Mouse (Mus musculus): ENCODE results near the gene Wdr1. TPM values are rescaled to one million over a fixed set of nuclear protein-coding genes. Genes with fewer than 3 reads are reported as not detected.
"Not testable (repeated sequence)": the region's sequence is repeated elsewhere in the genome, so short reads cannot be mapped to it uniquely, and the experiment has no call there.

The Wdr1 gene
- total RNA-seq (2021), result 100 to 1,000 TPM; 200 to 210 TPM

DNA sequence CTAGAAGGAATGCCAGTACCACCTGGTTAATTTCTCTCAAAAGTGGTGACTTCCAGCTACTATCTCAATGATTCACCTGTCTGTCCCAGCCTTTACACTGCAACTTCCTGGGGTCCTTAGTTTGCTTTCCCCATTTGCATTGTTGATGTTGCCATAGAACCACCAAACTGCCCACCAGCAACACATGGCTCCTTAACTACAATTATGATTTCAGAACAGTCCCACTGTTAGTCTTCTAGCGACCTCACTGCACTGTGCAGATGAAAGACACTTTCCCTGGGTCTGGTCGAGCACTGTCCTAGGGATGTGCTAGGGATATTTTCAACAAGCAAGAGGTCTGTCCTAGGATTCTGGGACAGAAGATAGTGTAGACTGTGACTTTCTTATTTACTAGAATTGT is at the start of gene Wdr1:
Wdr1 (minus strand) TSS at position 101 of the 400 bp plus-strand sequence.
- DNase-seq, result no peak

DNA sequence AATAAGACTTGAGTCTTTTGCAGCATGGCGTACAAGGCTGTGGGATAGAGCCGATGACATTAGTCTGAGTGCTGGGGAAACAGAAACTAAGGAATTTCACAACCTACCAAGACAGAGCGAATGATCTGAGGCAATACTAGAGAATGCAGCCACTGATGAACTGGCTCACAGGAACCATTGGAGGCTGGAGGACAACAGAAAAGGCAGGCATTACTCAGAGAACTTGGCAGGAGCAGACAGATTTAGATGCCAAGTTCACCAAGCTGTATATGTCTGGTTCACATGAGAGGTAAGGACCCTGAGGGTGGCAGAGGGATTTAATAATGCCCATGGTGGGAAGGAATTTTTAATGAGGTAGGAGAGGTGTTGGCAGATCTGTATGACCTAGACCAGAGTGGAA is 48.1 kb upstream of the Wdr1 start:
- no peak for DNase-seq

DNA sequence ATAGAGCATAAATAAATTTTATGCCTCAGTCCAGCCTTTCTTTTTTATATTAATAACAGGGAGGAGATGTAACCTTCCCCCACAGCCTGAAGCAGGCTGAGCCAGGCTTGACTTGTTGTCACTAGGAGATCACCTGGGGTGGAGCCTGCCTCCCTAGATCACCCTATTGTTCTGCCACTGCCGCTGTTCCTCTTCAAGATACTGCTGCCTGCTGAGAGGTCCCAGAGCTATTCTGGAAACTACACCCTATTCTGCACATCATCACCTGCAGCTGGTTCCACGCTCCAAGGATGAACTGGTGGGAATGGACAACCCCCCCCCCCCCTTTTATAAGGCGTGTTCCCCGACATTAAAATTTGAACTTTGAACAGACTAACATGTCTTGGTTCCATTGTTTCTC is 45.2 kb upstream of the Wdr1 start:
- DNase-seq, result not testable (repeated sequence)

- no peak for DNase-seq
These were observed 35.8 kb upstream of the Wdr1 start for GRCm38 (mm10) chr5:38598647-38599304.

DNA sequence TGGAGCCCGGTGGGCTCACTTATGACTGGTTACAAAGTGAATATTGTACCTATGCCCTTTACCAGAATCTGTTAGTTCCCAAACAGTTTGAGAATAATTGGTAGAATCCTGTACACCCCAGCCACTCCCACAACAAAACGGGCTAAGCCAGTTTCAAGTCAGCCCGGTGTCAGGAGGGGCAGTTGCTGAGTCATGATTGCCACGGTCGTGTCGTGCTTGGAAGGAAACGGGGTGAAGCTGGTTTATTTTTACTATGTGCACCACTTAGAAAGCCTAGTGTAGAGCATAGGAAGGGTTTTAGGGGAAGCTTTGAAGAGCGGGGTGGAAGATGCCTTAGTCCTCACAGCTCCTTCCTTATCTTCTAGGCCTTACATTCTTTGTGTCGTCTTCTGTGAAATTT is 25.9 kb upstream of the Wdr1 start:
- no peak for DNase-seq

- no peak for DNase-seq
These were observed 22.4 kb upstream of the Wdr1 start for GRCm38 (mm10) chr5:38585450-38585849.

- DNase-seq, result no peak
These were observed 20.0 kb upstream of the Wdr1 start for GRCm38 (mm10) chr5:38583026-38583425.

DNA sequence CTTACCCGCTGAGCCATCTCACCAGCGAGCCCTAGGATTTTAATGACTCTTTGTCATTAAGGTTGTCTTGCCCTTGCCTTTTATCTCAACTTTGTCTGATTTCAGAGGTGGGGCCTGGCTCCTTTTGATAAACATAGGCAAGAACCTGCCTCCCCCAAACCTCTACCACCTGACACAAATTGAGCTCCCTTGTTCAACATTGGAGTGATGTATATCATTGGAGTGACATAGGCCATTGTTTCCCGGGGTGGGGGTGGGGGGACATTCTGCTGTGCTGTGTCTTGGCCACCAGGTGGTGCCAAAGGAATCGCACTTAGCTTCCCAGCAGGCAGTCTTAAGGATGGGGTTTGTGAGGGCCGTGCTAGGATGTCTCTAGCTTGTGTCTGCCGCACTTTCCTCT is 17.7 kb upstream of the Wdr1 start:
- no peak for DNase-seq

- no peak for DNase-seq
These were observed 7.9 kb upstream of the Wdr1 start for GRCm38 (mm10) chr5:38570876-38571275.

DNA sequence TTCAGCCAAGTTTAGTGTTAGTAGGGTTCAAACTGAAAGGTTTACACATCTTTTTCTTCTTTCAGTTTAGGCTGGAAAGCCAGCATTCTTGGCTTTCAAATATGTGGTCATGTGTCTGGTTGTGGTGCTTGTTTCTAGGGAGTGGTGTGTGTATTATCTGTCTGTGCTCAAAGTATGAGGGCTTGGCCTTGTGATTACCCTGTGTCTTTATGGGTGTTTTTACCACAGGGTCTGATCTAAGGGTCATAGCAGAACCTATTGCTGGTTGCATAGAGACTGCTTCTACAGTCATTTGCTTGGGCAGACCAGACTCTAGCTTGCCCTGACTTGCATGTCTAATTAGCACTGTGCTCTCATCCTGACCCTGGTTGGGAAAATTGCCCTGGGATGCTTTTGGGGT is 5.6 kb upstream of the Wdr1 start:
- no peak for DNase-seq

DNA sequence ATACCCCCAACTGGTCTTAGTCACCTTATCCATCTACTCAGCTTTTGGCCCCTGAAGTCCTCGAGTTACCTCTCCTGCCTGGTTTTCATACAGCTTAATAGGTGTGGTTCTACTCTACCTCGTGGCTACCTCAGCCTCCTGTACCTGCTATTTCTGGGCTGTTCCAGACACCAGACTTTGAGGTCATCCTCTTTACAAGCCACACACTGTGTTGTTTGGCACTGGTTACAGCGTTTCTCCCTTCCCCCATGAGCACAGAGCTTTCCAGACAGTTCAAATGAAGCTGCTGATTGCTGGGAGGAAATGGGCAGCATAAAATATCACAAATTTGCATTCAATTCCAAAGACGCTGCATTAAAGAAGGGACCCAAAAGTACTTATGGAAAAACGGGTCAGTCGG is 1.8 kb upstream of the Wdr1 start:
- DNase-seq, result no peak

DNA sequence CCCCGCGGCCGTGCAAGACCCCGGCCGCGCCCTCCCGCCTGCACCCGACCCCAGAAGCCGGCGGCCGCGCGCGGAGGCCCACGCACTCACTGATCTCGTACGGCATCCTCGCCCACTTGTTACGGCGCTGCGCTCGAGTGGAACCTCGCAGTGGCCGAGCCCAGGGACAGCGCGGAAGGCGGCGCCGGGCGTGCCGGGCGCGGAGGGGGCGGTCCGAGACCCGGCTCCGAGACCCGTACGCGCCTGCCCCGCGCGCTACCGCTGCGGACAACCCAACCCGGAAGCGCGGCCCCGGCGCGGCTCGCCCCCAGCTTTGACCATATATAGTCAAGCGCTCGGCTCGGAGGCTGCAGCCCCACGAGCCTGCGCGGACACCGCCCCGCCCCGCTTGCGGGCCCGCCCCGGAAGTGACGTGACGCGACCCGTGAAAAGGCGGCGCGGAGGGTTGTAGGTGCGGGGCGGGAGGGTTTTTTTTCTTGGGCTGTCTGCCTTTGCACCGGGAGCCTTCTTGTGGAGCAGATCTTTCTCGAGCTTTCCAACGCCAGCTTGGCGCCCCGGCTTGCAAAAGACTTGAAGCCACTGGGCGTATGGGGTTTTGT is 1.5 kb downstream of the Wdr1 start:
- peak; percentile 97 to 99 for DNase-seq

DNA sequence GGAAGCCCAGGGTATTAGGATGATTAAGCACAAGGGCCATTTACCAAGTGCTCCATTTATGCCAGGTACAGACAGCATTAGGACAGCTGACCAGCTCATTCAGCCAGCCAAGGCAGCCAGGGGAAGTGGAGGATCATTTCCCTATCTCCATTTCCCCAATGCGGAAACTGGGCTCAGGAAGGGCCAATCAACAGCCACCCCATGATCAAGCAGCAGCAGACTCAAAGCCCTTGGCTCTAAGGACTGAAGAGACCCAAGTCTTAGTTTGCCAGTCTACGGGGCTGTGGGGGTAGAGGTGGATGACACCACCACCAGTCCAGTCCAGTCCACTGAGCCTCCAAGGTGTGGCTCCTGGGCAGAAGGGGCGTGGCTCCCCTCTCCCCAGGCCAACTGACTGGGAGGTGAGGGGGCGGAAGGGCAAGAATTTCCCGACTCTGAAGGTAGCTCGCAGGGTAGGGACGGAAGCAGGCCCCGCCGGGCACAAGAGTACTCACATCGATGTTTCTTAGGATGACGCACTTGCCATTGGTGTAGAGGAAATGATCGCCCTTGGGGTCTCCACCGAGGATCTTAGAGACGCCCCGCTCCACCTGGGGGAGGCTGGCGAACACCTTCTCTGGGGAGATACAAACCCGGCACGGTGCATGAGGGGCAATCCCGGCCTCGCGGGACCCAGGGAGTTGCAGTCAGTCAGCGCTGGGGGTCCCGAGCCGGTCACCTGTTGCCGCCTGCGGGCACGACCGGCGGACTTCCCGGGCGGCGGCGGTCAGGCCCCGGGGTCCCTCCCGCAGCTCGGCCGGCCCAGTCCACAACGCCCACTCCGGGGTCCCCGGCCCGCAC is 2.2 kb downstream of the Wdr1 start:
- DNase-seq, result no peak

GRCm38 (mm10) chr5:38558831-38559230 is 4.2 kb downstream of the Wdr1 start:
- DNase-seq, result no peak

DNA sequence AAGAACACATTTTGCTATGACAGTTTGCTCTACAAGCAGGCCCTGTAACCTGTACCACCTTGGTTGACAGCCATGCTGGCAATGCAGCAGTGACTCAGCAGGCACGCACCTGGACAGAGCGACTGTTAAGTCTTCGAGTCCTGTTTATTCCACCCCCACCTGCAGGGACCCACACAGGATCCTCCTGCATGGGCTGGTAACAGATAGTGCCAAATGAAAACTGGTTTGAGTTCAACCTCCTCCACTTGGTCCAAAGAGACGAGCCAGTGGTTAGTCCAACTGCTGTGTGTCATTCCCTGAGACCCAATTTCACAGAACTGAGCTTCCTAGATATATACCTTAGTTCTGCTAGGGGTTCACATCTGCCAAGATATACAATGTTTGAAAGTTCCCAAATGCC is 5.2 kb downstream of the Wdr1 start:
- no peak for DNase-seq

GRCm38 (mm10) chr5:38556406-38556805 is 6.6 kb downstream of the Wdr1 start:
- no peak for DNase-seq

- no peak for DNase-seq
These were observed 9.1 kb downstream of the Wdr1 start for GRCm38 (mm10) chr5:38553953-38554352.

DNA sequence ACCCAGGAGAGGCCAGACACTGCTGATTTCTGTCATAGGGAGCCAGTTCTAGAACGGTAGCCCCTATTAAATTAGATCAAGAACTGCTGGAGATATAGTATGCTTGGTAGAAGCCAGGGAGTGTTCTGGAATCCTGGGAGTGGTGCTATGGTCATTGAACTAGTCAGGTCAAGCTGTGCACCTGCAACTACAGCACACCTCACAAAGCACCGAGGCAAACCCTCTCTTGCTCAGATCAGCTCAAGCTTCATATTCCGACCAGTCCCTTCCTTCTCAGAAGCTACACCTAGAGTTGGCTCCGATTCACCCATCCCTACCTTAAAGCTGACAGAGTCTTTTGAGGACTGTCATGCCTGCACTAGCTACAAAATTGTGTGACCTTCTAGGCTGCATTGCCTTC is 9.5 kb downstream of the Wdr1 start:
- no peak for DNase-seq

DNA sequence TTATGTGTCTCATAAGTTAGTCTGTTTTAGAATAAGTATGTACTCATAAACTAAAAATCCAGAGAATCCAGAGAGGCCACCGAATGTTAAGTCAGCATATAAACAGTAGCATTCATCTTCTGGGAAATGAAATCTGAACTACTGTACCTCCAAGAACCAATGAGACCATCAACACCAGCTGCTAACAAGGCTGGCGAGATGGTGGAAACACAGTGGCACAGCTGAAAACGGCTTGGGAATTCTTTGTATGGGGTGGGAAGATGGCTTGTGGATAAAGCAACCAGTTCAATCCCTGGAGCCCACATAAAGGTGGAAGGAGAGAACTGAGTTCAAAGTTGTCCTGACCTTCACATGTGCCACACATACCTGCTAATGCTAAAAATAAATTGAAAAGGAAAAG is 10.4 kb downstream of the Wdr1 start:
- DNase-seq, result no peak

DNA sequence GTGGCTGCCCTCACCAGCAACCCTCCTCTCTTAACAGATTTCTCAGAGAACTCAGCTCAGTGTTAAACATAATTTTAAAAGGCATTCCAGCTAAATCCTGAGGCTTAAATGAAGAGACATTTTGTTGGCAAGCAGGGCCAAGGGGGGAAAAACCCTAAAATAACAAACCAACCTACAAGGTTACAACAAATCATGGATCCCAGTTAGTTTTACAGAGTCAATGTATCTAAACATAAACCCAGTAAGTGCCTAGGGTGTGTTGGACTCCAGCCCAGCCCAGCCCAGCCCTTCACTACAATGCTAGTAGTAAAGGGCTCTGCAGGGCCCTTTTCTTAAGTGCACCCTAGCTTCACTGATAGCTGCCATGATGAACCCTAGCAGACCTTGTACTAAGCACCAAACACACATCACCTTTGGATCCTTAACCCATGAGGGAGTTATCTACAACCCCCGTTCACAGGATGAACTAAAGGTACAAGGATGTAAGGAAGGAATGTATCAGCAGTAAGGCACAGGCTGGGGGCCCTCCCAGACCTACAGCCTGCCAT is 12.7 kb downstream of the Wdr1 start:
- no peak for DNase-seq

- DNase-seq, result no peak
These were observed 13.5 kb downstream of the Wdr1 start for GRCm38 (mm10) chr5:38549461-38549909.

DNA sequence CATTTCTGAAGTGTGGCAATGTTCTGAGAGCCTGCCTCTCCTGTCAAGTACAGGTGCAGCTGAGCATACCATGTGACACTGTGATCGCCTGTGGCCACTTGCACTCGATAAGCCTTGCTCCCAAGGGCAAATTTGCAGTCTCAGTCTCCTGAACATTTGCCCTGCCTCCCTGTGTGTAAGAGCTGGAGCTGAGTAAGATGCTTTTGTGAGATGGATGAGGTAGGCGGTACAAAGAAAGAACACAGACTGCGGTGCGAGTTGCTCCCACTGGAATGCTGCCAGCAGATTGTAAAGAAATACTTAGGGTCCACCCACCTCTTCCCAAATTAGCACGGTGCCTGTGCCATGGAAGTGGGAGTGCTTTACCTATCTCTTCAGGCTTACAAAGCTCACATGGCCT is 15.6 kb downstream of the Wdr1 start:
- DNase-seq, result peak in 1 of 2 experiments; percentile 45

All from layer of hippocampus, postnatal 36 days (tissue).